Mouse (Mus musculus): ENCODE data around the gene Trmt10a.

DNA sequence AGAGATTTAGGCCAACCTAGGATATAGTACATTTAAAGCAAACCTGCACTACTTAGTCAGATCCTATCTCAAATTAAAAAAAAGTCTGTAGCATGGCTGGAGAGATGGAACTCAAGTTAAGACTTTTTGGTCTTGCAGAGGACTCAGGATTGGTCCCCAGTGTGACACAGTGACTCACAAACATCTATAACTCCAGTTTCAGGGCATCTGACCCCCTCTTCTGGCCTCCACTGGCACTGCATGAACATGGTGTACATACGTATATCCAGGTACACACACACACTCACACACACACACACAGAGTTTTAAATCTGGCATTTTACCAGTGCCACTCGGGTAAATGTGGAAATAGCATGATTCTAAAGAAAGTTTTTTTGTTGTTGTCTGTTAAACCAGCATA lies 5.6 kb downstream of the Trmt10a start:
- TF ChIP-seq ELF1 (IDR thresholded peaks at IDR 0.05; ENCODE audit: low read depth, low read length) (no peak), BHLHE40 (IDR thresholded peaks at IDR 0.05; ENCODE audit: borderline replicate concordance, low read depth, low read length) (no peak), CHD1 (IDR thresholded peaks at IDR 0.05; ENCODE audit: low read depth, low read length) (no peak), ZC3H11A (IDR thresholded peaks at IDR 0.05; ENCODE audit: low read depth, low read length) (no peak)

Data from MEL (cell line).